Mouse (Mus musculus): Measurements from ENCODE around the gene Cltrn. TPM values are rescaled to one million over a fixed set of nuclear protein-coding genes. Genes with fewer than 3 reads are reported as not detected.

Gene Cltrn
- polyA plus RNA-seq, 1 experiment from 2014 or later, result 0.20 TPM

- no peak overlapping the region for H3K27ac ChIP-seq
- ATAC-seq (ENCODE audit: low FRiP score, low read depth), result no peak
- 68% methylated on average over 7 of the region's 7 CpGs for WGBS
These were observed 3.9 kb downstream of the Cltrn start for GRCm38 (mm10) chrX:164092300-164093169.

DNA sequence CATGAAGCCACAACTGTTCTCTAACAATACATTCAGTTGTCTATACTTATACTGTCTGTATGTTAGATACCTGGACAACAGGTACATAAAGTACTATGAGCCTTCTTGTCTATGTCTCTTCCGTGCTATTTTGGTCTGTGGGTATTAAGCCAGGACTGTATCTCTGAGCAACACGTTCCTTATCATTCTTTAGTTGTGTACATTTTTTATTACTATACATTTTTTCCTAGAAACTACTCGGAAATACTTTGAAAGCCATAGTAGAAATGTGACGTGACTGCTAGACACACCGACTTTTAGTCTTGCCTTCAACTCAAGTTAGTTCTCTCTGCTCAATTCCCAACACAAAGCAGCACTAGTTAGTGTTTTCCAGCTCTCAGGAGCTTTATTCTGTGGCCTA, 4.8 kb downstream of the Cltrn start:
- Histone ChIP-seq H3K27me3 (replicated peaks) (no peaks in the 10 kb centered on the region; the same call in 1 of the 2 replicates), H3K4me3 (no peak overlapping the region), H3K27ac (no peak overlapping the region), H3K36me3 (no peaks in the 10 kb centered on the region), H3K4me2 (replicated peaks) (no peak overlapping the region), H3K4me1 (no peaks in the 10 kb centered on the region), H3K9me3 (no peaks in the 10 kb centered on the region), H3K9ac (no peak overlapping the region)
- WGBS, result 86% methylated on average over 5 of the region's 5 CpGs
- ATAC-seq (ENCODE audit: low FRiP score, low read depth), result no peak

More at GRCm38 (mm10) chrX:164092300-164093169, 3.9 kb downstream of the Cltrn start:
- no peaks in the 10 kb centered on the region for H3K36me3 ChIP-seq
- no peaks in the 10 kb centered on the region for H3K4me1 ChIP-seq
- H3K4me3 ChIP-seq, result no peak overlapping the region
- no peak overlapping the region for H3K4me2 ChIP-seq (replicated peaks)
- no peaks in the 10 kb centered on the region for H3K9me3 ChIP-seq
- no peak overlapping the region for H3K9ac ChIP-seq
- no peaks in the 10 kb centered on the region; the same call in 1 of the 2 replicates for H3K27me3 ChIP-seq (replicated peaks)

DNA sequence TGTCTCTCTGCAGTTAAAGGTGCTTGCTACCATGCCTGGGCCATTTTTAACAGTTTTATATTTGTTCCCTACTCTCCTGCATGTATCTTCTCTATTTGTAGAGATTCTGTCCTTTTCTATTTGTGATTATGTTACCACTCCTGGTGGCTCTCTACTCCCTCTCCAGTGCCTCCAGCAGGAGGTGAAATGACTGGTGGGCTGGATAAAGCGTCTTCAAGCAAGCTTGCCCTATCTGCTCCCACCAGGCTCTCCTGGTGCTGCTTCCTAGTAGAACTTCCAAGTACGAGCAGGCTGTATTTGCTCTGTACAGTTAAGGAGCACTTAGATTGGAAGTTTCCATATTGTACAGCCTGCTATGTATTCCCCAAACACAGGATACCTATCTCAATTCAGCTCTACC, 7.2 kb downstream of the Cltrn start:
- no peak for ATAC-seq (ENCODE audit: low FRiP score, low read depth)
- Histone ChIP-seq H3K9me3 (no peaks in the 10 kb centered on the region), H3K4me2 (replicated peaks) (no peak overlapping the region), H3K4me1 (no peaks in the 10 kb centered on the region), H3K9ac (no peak overlapping the region), H3K27ac (no peak overlapping the region), H3K27me3 (replicated peaks) (no peaks in the 10 kb centered on the region; the same call in 1 of the 2 replicates), H3K36me3 (no peaks in the 10 kb centered on the region), H3K4me3 (no peak overlapping the region)
- 81% methylated on average over 2 of the region's 2 CpGs for WGBS

GRCm38 (mm10) chrX:164101483-164101882, 12.9 kb downstream of the Cltrn start:
- Histone ChIP-seq H3K4me2 (replicated peaks) (no peak overlapping the region), H3K4me3 (no peak overlapping the region)

GRCm38 (mm10) chrX:164102198-164102597, 13.6 kb downstream of the Cltrn start:
- Histone ChIP-seq H3K4me2 (replicated peaks) (no peak overlapping the region), H3K4me3 (no peak overlapping the region), H3K27me3 (replicated peaks) (no peaks in the 10 kb centered on the region), H3K36me3 (no peaks in the 10 kb centered on the region), H3K4me1 (no peaks in the 10 kb centered on the region), H3K9ac (no peak overlapping the region), H3K27ac (no peak overlapping the region), H3K9me3 (no peaks in the 10 kb centered on the region)
- ATAC-seq (ENCODE audit: low FRiP score, low read depth), result no peak
- 92% methylated on average over 7 of the region's 7 CpGs for whole genome bisulfite sequencing

More at GRCm38 (mm10) chrX:164101483-164101882, 12.9 kb downstream of the Cltrn start:
- no peak for ATAC-seq (ENCODE audit: low FRiP score, low read depth)
- H3K9me3 ChIP-seq, result no peaks in the 10 kb centered on the region
- H3K36me3 ChIP-seq, result no peaks in the 10 kb centered on the region
- H3K27ac ChIP-seq, result no peak overlapping the region
- H3K27me3 ChIP-seq (replicated peaks), result no peaks in the 10 kb centered on the region
- H3K4me1 ChIP-seq, result no peaks in the 10 kb centered on the region
- no peak overlapping the region for H3K9ac ChIP-seq

- Histone ChIP-seq H3K4me1 (no peaks in the 10 kb centered on the region), H3K9me3 (no peaks in the 10 kb centered on the region), H3K27ac (no peak overlapping the region), H3K36me3 (no peaks in the 10 kb centered on the region), H3K27me3 (replicated peaks) (no peaks in the 10 kb centered on the region), H3K4me3 (no peak overlapping the region), H3K4me2 (replicated peaks) (no peak overlapping the region), H3K9ac (no peak overlapping the region)
- WGBS, result 64% methylated on average over 6 of the region's 6 CpGs
- ATAC-seq (ENCODE audit: low FRiP score, low read depth), result no peak
These were observed 14.0 kb downstream of the Cltrn start for GRCm38 (mm10) chrX:164102656-164103055.

- WGBS, result 80% methylated on average over 3 of the region's 3 CpGs
- Histone ChIP-seq H3K27me3 (replicated peaks) (no peaks in the 10 kb centered on the region), H3K4me2 (replicated peaks) (no peak overlapping the region), H3K36me3 (no peaks in the 10 kb centered on the region), H3K4me3 (no peak overlapping the region), H3K27ac (no peak overlapping the region), H3K4me1 (no peaks in the 10 kb centered on the region), H3K9ac (no peak overlapping the region), H3K9me3 (no peaks in the 10 kb centered on the region)
- no peak for ATAC-seq (ENCODE audit: low FRiP score, low read depth)
These were observed 22.5 kb downstream of the Cltrn start for GRCm38 (mm10) chrX:164111146-164111545.

DNA sequence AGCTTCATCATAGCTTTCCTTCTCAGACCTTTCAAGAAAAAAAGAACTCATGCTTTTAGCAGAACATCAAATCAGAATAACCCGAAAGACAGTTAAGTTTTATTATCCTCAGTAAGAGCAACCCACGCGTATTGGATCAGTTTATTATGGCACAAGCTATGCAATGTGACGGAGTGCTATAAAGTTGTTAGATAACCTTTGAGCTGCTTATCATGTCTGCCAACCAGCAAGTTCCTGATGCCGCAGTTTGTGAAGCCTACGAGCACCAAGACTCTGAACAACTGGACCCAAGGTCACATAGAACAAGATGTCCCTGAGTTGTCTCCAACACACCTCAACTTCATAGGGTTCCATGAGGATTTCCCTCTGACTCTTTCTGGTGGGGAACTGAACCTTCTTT, 25.1 kb downstream of the Cltrn start:
- H3K27ac ChIP-seq, result no peak overlapping the region
- H3K36me3 ChIP-seq, result no peaks in the 10 kb centered on the region
- no peaks in the 10 kb centered on the region for H3K4me1 ChIP-seq
- no peak overlapping the region for H3K4me3 ChIP-seq
- WGBS, result 85% methylated on average over 6 of the region's 6 CpGs
- ATAC-seq (ENCODE audit: low FRiP score, low read depth), result no peak
- H3K9me3 ChIP-seq, result no peaks in the 10 kb centered on the region
- H3K4me2 ChIP-seq (replicated peaks), result no peak overlapping the region
- no peak overlapping the region for H3K9ac ChIP-seq
- no peaks in the 10 kb centered on the region for H3K27me3 ChIP-seq (replicated peaks)

DNA sequence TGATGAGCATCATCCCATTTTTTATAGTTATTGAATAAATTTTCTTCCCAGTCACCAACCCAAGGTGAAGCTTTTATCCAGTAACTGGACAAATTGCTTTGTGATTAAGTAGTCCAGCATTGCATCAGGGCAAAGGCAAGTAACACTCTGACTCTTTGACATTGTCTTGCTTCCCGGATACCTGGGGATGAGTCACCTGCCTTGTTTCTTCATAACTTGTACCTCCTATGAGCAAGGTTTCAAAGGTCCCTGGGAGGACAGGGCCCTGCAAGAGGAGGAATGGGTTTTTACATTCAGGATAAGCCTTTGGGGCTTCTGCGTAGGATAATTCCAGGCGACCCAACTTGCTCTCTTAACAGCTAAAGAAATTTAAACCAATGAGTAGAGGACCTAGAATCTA, 35.3 kb downstream of the Cltrn start:
- Histone ChIP-seq H3K36me3 (no peaks in the 10 kb centered on the region), H3K4me2 (replicated peaks) (no peak overlapping the region), H3K4me3 (no peak overlapping the region)

GRCm38 (mm10) chrX:164133531-164133930, 44.9 kb downstream of the Cltrn start:
- no peaks in the 10 kb centered on the region for H3K9me3 ChIP-seq
- H3K4me2 ChIP-seq (replicated peaks), result no peak overlapping the region
- no peaks in the 10 kb centered on the region for H3K36me3 ChIP-seq
- H3K4me3 ChIP-seq, result no peak overlapping the region
- ATAC-seq (ENCODE audit: low FRiP score, low read depth), result no peak
- no peaks in the 10 kb centered on the region for H3K4me1 ChIP-seq
- H3K27ac ChIP-seq, result no peak overlapping the region
- H3K9ac ChIP-seq, result no peak overlapping the region
- 94% methylated on average over 3 of the region's 3 CpGs for WGBS
- no peaks in the 10 kb centered on the region for H3K27me3 ChIP-seq (replicated peaks)

More for the DNA sequence above, 35.3 kb downstream of the Cltrn start:
- Histone ChIP-seq H3K27ac (no peak overlapping the region), H3K9me3 (no peaks in the 10 kb centered on the region), H3K4me1 (no peaks in the 10 kb centered on the region), H3K9ac (no peak overlapping the region), H3K27me3 (replicated peaks) (no peaks in the 10 kb centered on the region)
- WGBS, result 90% methylated on average over 3 of the region's 3 CpGs
- no peak for ATAC-seq (ENCODE audit: low FRiP score, low read depth)

DNA sequence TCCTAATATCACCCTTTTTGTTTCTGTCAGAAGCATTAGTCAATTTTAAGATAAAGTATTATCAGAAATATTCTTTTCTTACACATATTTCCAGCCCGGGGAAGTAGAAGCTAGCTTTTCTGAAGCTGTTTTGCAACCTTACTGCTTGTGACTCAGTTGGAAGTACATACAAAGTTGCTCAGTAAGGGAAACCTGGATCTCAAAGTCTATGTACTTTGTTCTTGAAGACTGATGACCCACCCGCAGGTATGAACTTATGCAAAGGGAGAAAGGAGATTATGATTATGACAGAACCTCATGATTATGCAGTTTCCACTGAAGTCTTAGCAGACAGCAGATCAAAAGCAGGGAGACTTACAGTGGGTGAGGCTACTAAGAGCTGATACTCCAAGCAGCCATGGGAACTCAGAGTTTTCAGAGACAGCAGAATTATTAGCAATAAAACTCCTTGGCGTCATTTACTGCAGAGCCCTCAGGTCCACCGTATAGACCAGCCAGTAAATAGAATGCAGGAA, 46.7 kb downstream of the Cltrn start:
- no peak overlapping the region for H3K4me2 ChIP-seq (replicated peaks)
- 83% methylated on average over 4 of the region's 4 CpGs for WGBS
- no peaks in the 10 kb centered on the region for H3K9me3 ChIP-seq
- no peak overlapping the region for H3K9ac ChIP-seq
- no peak overlapping the region for H3K27ac ChIP-seq
- H3K4me3 ChIP-seq, result no peak overlapping the region
- H3K36me3 ChIP-seq, result no peaks in the 10 kb centered on the region
- no peaks in the 10 kb centered on the region for H3K27me3 ChIP-seq (replicated peaks)
- no peak for ATAC-seq (ENCODE audit: low FRiP score, low read depth)
- H3K4me1 ChIP-seq, result no peaks in the 10 kb centered on the region

GRCm38 (mm10) chrX:164139032-164139431, 50.4 kb downstream of the Cltrn start, which contains the start of gene Ace2:
Gene Ace2 (plus strand): TSS chrX:164139332.
- Histone ChIP-seq H3K9ac (no peak within 1 kb of the TSS), H3K4me2 (replicated peaks) (no peak within 1 kb of the TSS)

More at GRCm38 (mm10) chrX:164139032-164139431, 50.4 kb downstream of the Cltrn start, which contains the start of gene Ace2:
- Histone ChIP-seq H3K4me1 (no peaks in the 10 kb centered on the region), H3K4me3 (no peak within 1 kb of the TSS), H3K27me3 (replicated peaks) (no peaks in the 10 kb centered on the region), H3K9me3 (no peaks in the 10 kb centered on the region), H3K27ac (no peak within 1 kb of the TSS), H3K36me3 (no peaks in the 10 kb centered on the region)
- ATAC-seq (ENCODE audit: low FRiP score, low read depth), result no peak
- WGBS, result 87% methylated on average over 2 of the region's 2 CpGs
